In the genomic region with DNA sequence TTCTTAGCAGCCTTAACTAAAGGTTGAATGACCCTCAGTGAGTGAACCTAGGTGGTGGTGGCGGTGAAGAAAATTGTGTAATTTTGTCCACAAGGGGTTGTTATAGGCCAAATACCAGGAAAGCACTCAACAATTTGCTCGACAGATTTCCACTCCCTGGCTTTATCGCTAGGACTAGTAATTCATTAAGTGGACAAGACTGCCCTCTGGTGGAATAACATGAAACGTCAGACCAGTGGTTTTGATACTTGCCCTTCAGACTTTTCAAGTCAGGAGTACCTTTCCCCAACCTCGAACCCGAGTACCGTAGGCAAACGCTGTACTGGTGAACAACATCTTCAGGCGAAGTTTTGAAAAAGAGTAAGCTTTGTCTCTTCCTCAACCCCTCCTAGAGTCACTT, we compare ENCODE assay signal across 1 mouse cellular context.
TF ChIP-seq lines count a peak whose summit lies in the region.

No protein-coding gene starts in this region.

TF ChIP-seq in CH12.LX, 34 proteins besides CTCF, POLR2A, EP300 and RAD21 (continued from another document):
- TF ChIP-seq SMC3 (IDR thresholded peaks at IDR 0.05; ENCODE audit: low read depth, low read length): peak; percentile 82
